Mouse (Mus musculus) lung, adult 2 months (tissue): ENCODE results near the gene Gm10065. TPM values are rescaled to one million over a fixed set of nuclear protein-coding genes. Genes with fewer than 3 reads are reported as not detected.

ENCODE experiments used
- DNase-seq: peaks from one replicate; pipeline ENCODE4 v3.0.0; 2022
- H3K4me1 ChIP-seq: fragments of 200-500 bp; 2 replicates; pipeline ENCODE4 v1.6.1; 2011; ENCODE audit warnings: low read length; ENCODE audit not compliant: control insufficient read depth, insufficient read depth
- H3K4me3 ChIP-seq: fragments of 200-500 bp; replicated peaks from 2 replicates; pipeline ENCODE3; 2011; ENCODE audit warnings: low read depth, mild to moderate bottlenecking, control low read depth, low read length; ENCODE audit errors: extremely low read depth
- CTCF ChIP-seq: fragments of 200-500 bp; IDR thresholded peaks from 2 replicates; pipeline ENCODE4 v1.5.1; 2011; ENCODE audit warnings: mild to moderate bottlenecking, low read length, control low read depth; ENCODE audit not compliant: insufficient read depth
- POLR2A ChIP-seq: fragments of 200-500 bp; IDR thresholded peaks from 2 replicates; pipeline ENCODE4 v1.6.1; 2011; ENCODE audit warnings: low read depth, mild to moderate bottlenecking, control low read depth, low read length, borderline replicate concordance; ENCODE audit errors: extremely low read depth
- WGBS: fragments of 180-500 bp; shearing (Covaris S2); methylation state at CpG from one replicate; pipeline ENCODE4 v1.1.7; 2018; 5-methylcytosine and 5-hydroxymethylcytosine counted together
- polyA plus RNA-seq: library from polyadenylated mRNA; depleted of rRNA; stranded (reverse); fragments of >200 nt; gene quantifications from 2 replicates; pipeline ENCODE4 v1.2.3, GENCODE M21; 2012; rRNA removed

Gene Gm10065
- polyA plus RNA-seq, 1 experiment: not detected

- H3K4me1 ChIP-seq: peaks cover 5% of the 10 kb centered on the region
- WGBS: 17% methylated on average over 10 of the region's 10 CpGs
- DNase-seq: no peak
- no peak for TF ChIP-seq CTCF
- no peak for TF ChIP-seq POLR2A
- H3K4me3 ChIP-seq: peak overlapping the region; percentile 66
Observed at GRCm38 (mm10) chr13:21441207-21441572, 38.1 kb downstream of the Gm10065 start.

- peak; percentile 46 for DNase-seq
- 1% methylated on average over 32 of the region's 32 CpGs for WGBS
- TF ChIP-seq CTCF (no peak), POLR2A (no peak)
- peak within 1 kb of the TSS; percentile 66 for H3K4me3 ChIP-seq
- peaks cover 5% of the 10 kb centered on the region for H3K4me1 ChIP-seq
Observed at GRCm38 (mm10) chr13:21440503-21441206, 38.6 kb downstream of the Gm10065 start, which contains the start of gene Pgbd1. Pgbd1 (minus strand) TSS chr13:21441058.

- TF ChIP-seq CTCF: no peak
- peaks cover 5% of the 10 kb centered on the region for H3K4me1 ChIP-seq
- DNase-seq: no peak
- no peak overlapping the region for H3K4me3 ChIP-seq
- WGBS: 65% methylated on average over 4 of the region's 4 CpGs
Observed at GRCm38 (mm10) chr13:21435476-21435875, 43.8 kb downstream of the Gm10065 start.

Other genes starting within 250 kb of the Gm10065 start
- gene Gpx5, start 186.7 kb downstream of the Gm10065 start, polyA plus RNA-seq: not detected in 2 replicates
- gene Gpx6, start 167.3 kb downstream of the Gm10065 start, polyA plus RNA-seq: not detected in 2 replicates
- not detected in 2 replicates for gene Olfr1367, start 132.5 kb downstream of the Gm10065 start, polyA plus RNA-seq
- gene Zscan12, start 116.6 kb downstream of the Gm10065 start, polyA plus RNA-seq: 1.1 and 1.8 TPM in 2 replicates
- gene Zkscan3, start 76.7 kb downstream of the Gm10065 start, polyA plus RNA-seq: 18.2 and 18.7 TPM in 2 replicates
- 0.31 and 0.73 TPM in 2 replicates for gene Pgbd1, start 38.4 kb downstream of the Gm10065 start, polyA plus RNA-seq
- 12.9 and 21.4 TPM in 2 replicates for gene Zscan26, start 25.7 kb downstream of the Gm10065 start, polyA plus RNA-seq
- 0.82 and 0.89 TPM in 2 replicates for gene Nkapl, start 10.9 kb downstream of the Gm10065 start, polyA plus RNA-seq
- 1.2 and 1.7 TPM in 2 replicates for gene Zkscan4, start 534 bp downstream of the Gm10065 start, polyA plus RNA-seq
- 0.06 TPM in 2 replicates for gene AK157302, start 15.8 kb upstream of the Gm10065 start, polyA plus RNA-seq
- gene Gm11273, start 22.0 kb upstream of the Gm10065 start, polyA plus RNA-seq: 3.0 and 5.0 TPM in 2 replicates
- gene Zkscan8, start 51.7 kb upstream of the Gm10065 start, polyA plus RNA-seq: 2.5 and 4.7 TPM in 2 replicates
- gene Olfr1366, start 63.4 kb upstream of the Gm10065 start, polyA plus RNA-seq: not detected in 2 replicates
- not detected in 2 replicates for gene Olfr1535, start 80.5 kb upstream of the Gm10065 start, polyA plus RNA-seq
- not detected in 2 replicates for gene Olfr1364, start 102.3 kb upstream of the Gm10065 start, polyA plus RNA-seq
- not detected in 2 replicates for gene Olfr1362, start 134.6 kb upstream of the Gm10065 start, polyA plus RNA-seq
- not detected in 2 replicates for gene Olfr11, start 163.1 kb upstream of the Gm10065 start, polyA plus RNA-seq
- gene Olfr1361, start 183.9 kb upstream of the Gm10065 start, polyA plus RNA-seq: not detected in 2 replicates
- not detected in 2 replicates for gene Olfr1360, start 198.0 kb upstream of the Gm10065 start, polyA plus RNA-seq
- gene Olfr1359, start 218.7 kb upstream of the Gm10065 start, polyA plus RNA-seq: not detected in 2 replicates
- 0.72 and 1.6 TPM in 2 replicates for gene Hist1h2bl, start 236.7 kb upstream of the Gm10065 start, polyA plus RNA-seq
- gene Hist1h2ai, start 237.0 kb upstream of the Gm10065 start, polyA plus RNA-seq: 5.8 and 6.7 TPM in 2 replicates
- gene Hist1h3h, start 238.2 kb upstream of the Gm10065 start, polyA plus RNA-seq: 8.2 and 8.6 TPM in 2 replicates
- gene Hist1h2bm, start 242.6 kb upstream of the Gm10065 start, polyA plus RNA-seq: 0.70 TPM in 1 of 2 replicates, not detected in the other